7 mouse cellular contexts compared by ENCODE assay signal in the genomic region with DNA sequence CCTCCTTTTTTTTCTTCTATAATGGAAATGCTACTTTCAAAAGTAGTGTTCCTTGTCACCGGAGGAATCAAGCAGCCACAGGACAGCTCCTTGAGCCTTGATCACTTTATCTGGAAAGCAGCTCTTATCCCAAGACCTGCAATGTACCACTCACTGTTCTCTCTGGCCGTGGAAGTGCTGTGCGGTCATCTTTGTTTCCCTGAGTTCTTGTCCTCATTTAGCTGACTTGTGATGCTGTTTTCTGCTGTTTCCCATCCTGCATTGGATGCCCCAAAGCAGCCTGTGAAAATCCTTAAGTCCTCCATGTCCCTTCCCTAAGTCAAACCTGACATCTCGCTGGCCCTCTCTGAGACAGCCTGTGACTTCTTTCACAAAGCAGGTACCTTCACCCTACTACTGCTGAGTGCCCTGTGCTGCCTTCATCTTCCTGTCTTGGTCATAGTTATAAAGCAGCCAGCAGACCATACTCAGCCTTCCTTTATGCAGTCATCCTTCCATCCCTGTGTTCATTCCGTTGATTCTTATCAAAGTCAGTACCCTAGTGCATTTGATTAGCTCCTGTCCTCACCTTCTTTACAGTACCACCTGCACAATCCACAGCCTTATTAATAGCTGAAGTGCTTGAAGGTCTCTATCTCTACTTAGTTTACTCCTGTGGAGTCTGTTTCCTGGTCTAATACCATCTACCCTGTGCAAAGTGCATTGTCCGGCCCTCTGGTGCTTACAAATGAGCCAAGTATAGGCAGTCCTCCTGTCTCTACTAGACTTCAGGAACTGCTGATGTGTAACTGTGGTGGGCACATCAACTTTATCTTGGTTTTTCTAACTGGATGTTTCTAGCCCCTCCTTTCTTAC. TPM values are rescaled to one million over a fixed set of nuclear protein-coding genes. Genes with fewer than 3 reads are reported as not detected.
DNase-seq lines count a peak whose midpoint lies in the region; ATAC-seq and TF ChIP-seq lines count a peak whose summit lies in the region.

No protein-coding gene starts in this region.

- no peaks in the 10 kb centered on the region for H3K9me3 ChIP-seq in heart, embryonic 14.5 days (ENCODE audit: control insufficient read depth, low read length)
- H3K9me3 ChIP-seq in limb, embryonic 13.5 days = no peaks in the 10 kb centered on the region
- no peaks in the 10 kb centered on the region for H3K9me3 ChIP-seq in limb, embryonic 10.5 days (replicated peaks)
- no peaks in the 10 kb centered on the region for H3K9me3 ChIP-seq in MEL (replicated peaks; ENCODE audit: insufficient read depth, low read length)
- H3K9me3 ChIP-seq in embryonic facial prominence, embryonic 15.5 days (replicated peaks) = no peaks in the 10 kb centered on the region

- no peak for TF ChIP-seq CTCF in MEL (IDR thresholded peaks at IDR 0.05 in 2 of 3, conservative IDR thresholded peaks at IDR 0.05 in 1 of 3; ENCODE audit: control insufficient read depth in 1 of 3, insufficient read depth in 1 of 3, low read depth in 2 of 3, low read length in 3 of 3, poor library complexity in 1 of 3, severe bottlenecking in 1 of 3)

- DNase-seq in heart, postnatal 10 days = no peak
- no peak for DNase-seq in limb, embryonic 10.5 days (ENCODE audit: low spot score)
- peak; percentile 79 for DNase-seq in MEL (ENCODE audit: low read depth, low spot score)
- DNase-seq in urinary bladder, adult 2 months (ENCODE audit: low spot score) = no peak

- no peaks in the 10 kb centered on the region for H3K36me3 ChIP-seq in heart, embryonic 14.5 days (ENCODE audit: control insufficient read depth, insufficient read depth, low read length)
- no peaks in the 10 kb centered on the region for H3K36me3 ChIP-seq in limb, embryonic 13.5 days
- H3K36me3 ChIP-seq in limb, embryonic 10.5 days = no peaks in the 10 kb centered on the region
- H3K36me3 ChIP-seq in MEL (ENCODE audit: control insufficient read depth in 1 of 2, insufficient read depth in 2 of 2, low read length in 2 of 2) = peaks cover 4 to 9% of the 10 kb centered on the region in 2 experiments; a peak in 3 of 4 replicates
- no peaks in the 10 kb centered on the region for H3K36me3 ChIP-seq in embryonic facial prominence, embryonic 15.5 days

- TF ChIP-seq RAD21 in MEL (IDR thresholded peaks at IDR 0.05; ENCODE audit: low read depth, low read length) = no peak

- H3K79me2 ChIP-seq in MEL (ENCODE audit: control insufficient read depth, insufficient read depth, low read length, poor library complexity) = peaks cover 38% of the 10 kb centered on the region

- peaks cover 2 to 19% of the 10 kb centered on the region in 2 experiments; a peak in 3 of 4 replicates for H3K4me1 ChIP-seq in heart, embryonic 14.5 days (ENCODE audit: control insufficient read depth in 2 of 2, insufficient read depth in 2 of 2, low read length in 2 of 2)
- H3K4me1 ChIP-seq in limb, embryonic 13.5 days = peaks cover 25% of the 10 kb centered on the region
- peaks cover 26% of the 10 kb centered on the region for H3K4me1 ChIP-seq in limb, embryonic 10.5 days
- H3K4me1 ChIP-seq in MEL (ENCODE audit: control insufficient read depth in 1 of 2, insufficient read depth in 2 of 2, low read length in 2 of 2) = peaks cover 0 to 13% of the 10 kb centered on the region in 2 experiments; a peak in 2 of 4 replicates
- peaks cover 23% of the 10 kb centered on the region for H3K4me1 ChIP-seq in embryonic facial prominence, embryonic 15.5 days

- WGBS in heart, embryonic 14.5 days = 47% methylated on average over 6 of the region's 6 CpGs
- 73% methylated on average over 6 of the region's 6 CpGs for WGBS in limb, embryonic 13.5 days
- 81% methylated on average over 6 of the region's 6 CpGs for WGBS in limb, embryonic 10.5 days
- 75% methylated on average over 6 of the region's 6 CpGs for WGBS in embryonic facial prominence, embryonic 15.5 days

- H3K4me2 ChIP-seq in heart, embryonic 14.5 days (ENCODE audit: low read length) = peak overlapping the region; percentile 78
- H3K4me2 ChIP-seq in limb, embryonic 13.5 days (replicated peaks) = peak overlapping the region; percentile 89; the same call in 1 of the 2 replicates
- H3K4me2 ChIP-seq in embryonic facial prominence, embryonic 15.5 days (replicated peaks) = no peak overlapping the region

- TF ChIP-seq EP300 in MEL (IDR thresholded peaks at IDR 0.05; ENCODE audit: low read depth in 1 of 2, low read length in 2 of 2) = peak in 1 of 2 experiments; percentile 47; a peak in 2 of 4 replicates

- H3K27ac ChIP-seq in heart, embryonic 14.5 days (replicated peaks in 1 of 2; ENCODE audit: control insufficient read depth in 1 of 2, insufficient read depth in 1 of 2, low read depth in 2 of 2, low read length in 2 of 2) = no peak overlapping the region
- no peak overlapping the region for H3K27ac ChIP-seq in limb, embryonic 13.5 days
- H3K27ac ChIP-seq in limb, embryonic 10.5 days = no peak overlapping the region
- peak overlapping the region; percentile 95 for H3K27ac ChIP-seq in MEL (ENCODE audit: control insufficient read depth, low read depth, low read length)
- peak overlapping the region; percentile 85; the same call in 1 of the 2 replicates for H3K27ac ChIP-seq in embryonic facial prominence, embryonic 15.5 days (replicated peaks)

- H3K4me3 ChIP-seq in heart, embryonic 14.5 days (ENCODE audit: control insufficient read depth in 1 of 2, insufficient read depth in 1 of 2, low read depth in 1 of 2, low read length in 2 of 2) = no peak overlapping the region
- 0 out of 2 replicates have a peak overlapping the region, but pooled peaks have one; percentile 87 for H3K4me3 ChIP-seq in limb, embryonic 13.5 days
- no peak overlapping the region for H3K4me3 ChIP-seq in limb, embryonic 10.5 days
- peak overlapping the region; percentile 57 to 76; a peak in 3 of 4 replicates for H3K4me3 ChIP-seq in MEL (ENCODE audit: control insufficient read depth in 1 of 2, insufficient read depth in 1 of 2, low read depth in 2 of 2, low read length in 2 of 2)
- H3K4me3 ChIP-seq in embryonic facial prominence, embryonic 15.5 days (replicated peaks) = no peak overlapping the region

- H3K27me3 ChIP-seq in heart, embryonic 14.5 days (ENCODE audit: control insufficient read depth, insufficient read depth, low read length) = no peaks in the 10 kb centered on the region; the same call in 1 of the 2 replicates
- 0 out of 2 replicates have a peak, but pooled peaks cover 8% of the 10 kb centered on the region for H3K27me3 ChIP-seq in limb, embryonic 13.5 days
- peaks cover 38% of the 10 kb centered on the region for H3K27me3 ChIP-seq in limb, embryonic 10.5 days (ENCODE audit: low read depth, poor library complexity, severe bottlenecking)
- no peaks in the 10 kb centered on the region for H3K27me3 ChIP-seq in MEL (ENCODE audit: control insufficient read depth in 1 of 2, insufficient read depth in 2 of 2, low read length in 2 of 2)
- H3K27me3 ChIP-seq in embryonic facial prominence, embryonic 15.5 days = no peaks in the 10 kb centered on the region

- TF ChIP-seq POLR2A in MEL (IDR thresholded peaks at IDR 0.05; ENCODE audit: control insufficient read depth in 1 of 2, insufficient read depth in 1 of 2, low read depth in 1 of 2, low read length in 2 of 2, poor library complexity in 1 of 2) = peak; percentile 74 to 89; a peak in 3 of 4 replicates

- no peak for ATAC-seq in heart, embryonic 14.5 days (ENCODE audit: insufficient number of reproducible peaks, insufficient read depth, low FRiP score, low read depth)
- ATAC-seq in limb, embryonic 13.5 days (ENCODE audit: low FRiP score, low read depth) = no peak
- ATAC-seq in embryonic facial prominence, embryonic 15.5 days (ENCODE audit: insufficient number of reproducible peaks, low FRiP score, low TSS enrichment, low read depth) = no peak

- H3K9ac ChIP-seq in heart, embryonic 14.5 days (ENCODE audit: low read length) = no peak overlapping the region
- no peak overlapping the region for H3K9ac ChIP-seq in limb, embryonic 13.5 days
- H3K9ac ChIP-seq in MEL (ENCODE audit: control insufficient read depth, low read depth, low read length, poor library complexity, severe bottlenecking) = peak overlapping the region; percentile 92
- no peak overlapping the region for H3K9ac ChIP-seq in embryonic facial prominence, embryonic 15.5 days

- intact Hi-C loops in heart, postnatal 10 days (cut with DNase I) = loop anchor here (2.0 to 5.0 kb wide), 2 partner anchors 69 to 245 kb away; no protein-coding TSS in a partner anchor

TF ChIP-seq in MEL, 35 proteins besides CTCF, POLR2A, EP300 and RAD21 (continues in another document):
- TF ChIP-seq MAX (IDR thresholded peaks at IDR 0.05; ENCODE audit: low read length) (no peak), RCOR1 (IDR thresholded peaks at IDR 0.05; ENCODE audit: low read depth, low read length) (peak; percentile 6; the same call in 1 of the 2 replicates), MXI1 (IDR thresholded peaks at IDR 0.05; ENCODE audit: low read depth, low read length) (0 out of 2 replicates have a peak, but pooled peaks have one; percentile 54), ZC3H11A (IDR thresholded peaks at IDR 0.05; ENCODE audit: low read depth, low read length) (peak; percentile 6; the same call in 1 of the 2 replicates), ZNF384 (IDR thresholded peaks at IDR 0.05; ENCODE audit: low read depth, low read length) (peak; percentile 76), MAFK (IDR thresholded peaks at IDR 0.05; ENCODE audit: borderline replicate concordance, low read depth, low read length) (peak; percentile 30; the same call in 1 of the 2 replicates), SIN3A (IDR thresholded peaks at IDR 0.05; ENCODE audit: low read length) (no peak; the same call in none of the 2 replicates), MEF2A (IDR thresholded peaks at IDR 0.05; ENCODE audit: extremely low read depth, insufficient replicate concordance, low read depth, low read length, poor library complexity, severe bottlenecking) (peak; percentile 68; the same call in 1 of the 2 replicates), MYC (IDR thresholded peaks at IDR 0.05; ENCODE audit: low read depth, low read length) (peak; percentile 59; the same call in 1 of the 2 replicates), ZKSCAN1 (IDR thresholded peaks at IDR 0.05; ENCODE audit: low read depth, low read length) (0 out of 2 replicates have a peak, but pooled peaks have one; percentile 59), POLR2AphosphoS5 (IDR thresholded peaks at IDR 0.05; ENCODE audit: borderline replicate concordance, low read depth, low read length) (peak; percentile 91)

RNA-seq across cellular contexts. Expression of gene Ncoa1, which starts 1.2 kb away (rescaled TPM):
- 14.7 and 14.9 TPM in 2 replicates for polyA plus RNA-seq in heart, embryonic 14.5 days (2014; fragmentation: Nextera tagmentation; extraction: Ambion mirVana)
- total RNA-seq in heart, postnatal 10 days (2021) = 10 to 100 TPM; 36.7 to 37.0 TPM
- polyA plus RNA-seq in limb, embryonic 13.5 days (2015; fragmentation: Nextera tagmentation; extraction: Ambion mirVana) = 9.7 and 12.0 TPM in 2 replicates
- 1.3 and 3.3 TPM in 2 replicates for polyA plus RNA-seq in limb, embryonic 10.5 days (2016; fragmentation: Nextera tagmentation; extraction: Ambion mirVana)
- total RNA-seq in MEL (2012; rRNA removed) = 45.0 and 48.4 TPM in 2 replicates
- polyA plus RNA-seq in MEL (2012; ENCODE audit: insufficient read depth in 1 of 2, insufficient read length in 2 of 2, low read depth in 1 of 2, low replicate concordance in 2 of 2, missing spikeins in 1 of 2) = 10 to 100 TPM; 36.0 to 65.0 TPM
- polyA plus RNA-seq in embryonic facial prominence, embryonic 15.5 days (2015; fragmentation: Nextera tagmentation; extraction: Ambion mirVana) = 14.1 and 15.3 TPM in 2 replicates
- 19.9 TPM in 2 replicates for polyA plus RNA-seq in urinary bladder, adult 2 months (2012; rRNA removed)

Comparison
In these comparisons a context has a peak if more than half of its experiments do, and no peak if none do; other contexts are left out.
1. H3K4me3 ChIP-seq: peak in limb, embryonic 13.5 days (single experiment) and MEL (2 of 2); none in heart, embryonic 14.5 days (0 of 2), limb, embryonic 10.5 days (single experiment) and embryonic facial prominence, embryonic 15.5 days (single experiment).
2. H3K27ac ChIP-seq: peak in MEL (single experiment) and embryonic facial prominence, embryonic 15.5 days (single experiment); none in heart, embryonic 14.5 days (0 of 2), limb, embryonic 13.5 days (single experiment) and limb, embryonic 10.5 days (single experiment).